Mouse (Mus musculus): ENCODE results near the gene Mettl25.
A peak's percentile ranks its signal among the peaks of the same experiment; 100 is the strongest.

Gene Mettl25

DNA sequence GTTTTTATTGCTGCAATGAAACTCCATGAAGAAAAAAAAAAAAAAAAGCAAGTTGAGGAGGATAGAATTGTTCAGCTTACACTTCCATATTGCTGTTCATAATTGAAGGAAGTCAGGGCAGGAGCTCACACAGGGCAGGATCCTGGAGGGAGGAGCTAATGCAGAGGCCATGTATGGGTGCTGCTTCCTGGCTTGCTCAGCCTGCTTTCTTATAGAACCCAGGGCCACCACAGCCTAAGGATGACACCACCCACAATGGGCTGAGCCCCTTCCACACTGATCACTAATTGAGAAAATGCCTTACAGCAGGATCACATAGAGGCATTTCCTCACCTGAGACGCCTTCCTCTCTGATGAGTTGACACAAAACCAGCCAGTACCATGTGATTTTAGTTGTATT is 95.2 kb downstream of the Mettl25 start:
- DNase-seq, result no peak

DNA sequence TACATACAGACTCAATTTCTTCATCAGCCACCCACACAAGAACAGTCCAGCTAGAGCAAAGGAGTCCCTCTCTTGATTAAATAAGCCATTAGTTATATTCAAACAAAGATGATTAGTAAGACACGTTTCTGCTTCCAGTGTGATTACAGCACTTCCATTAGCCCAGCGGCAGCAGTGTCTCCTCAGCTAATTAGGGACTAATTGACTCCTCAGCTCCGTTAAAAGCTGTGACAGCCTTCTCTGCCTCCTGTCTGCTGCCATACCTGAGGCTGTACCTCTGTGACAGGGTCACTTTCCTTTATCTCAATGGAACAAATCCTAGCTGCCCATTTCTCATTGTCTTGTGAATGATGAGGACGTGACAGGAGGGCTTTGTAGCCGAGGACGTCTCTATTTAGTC is 99.4 kb downstream of the Mettl25 start:
- DNase-seq, result no peak

DNA sequence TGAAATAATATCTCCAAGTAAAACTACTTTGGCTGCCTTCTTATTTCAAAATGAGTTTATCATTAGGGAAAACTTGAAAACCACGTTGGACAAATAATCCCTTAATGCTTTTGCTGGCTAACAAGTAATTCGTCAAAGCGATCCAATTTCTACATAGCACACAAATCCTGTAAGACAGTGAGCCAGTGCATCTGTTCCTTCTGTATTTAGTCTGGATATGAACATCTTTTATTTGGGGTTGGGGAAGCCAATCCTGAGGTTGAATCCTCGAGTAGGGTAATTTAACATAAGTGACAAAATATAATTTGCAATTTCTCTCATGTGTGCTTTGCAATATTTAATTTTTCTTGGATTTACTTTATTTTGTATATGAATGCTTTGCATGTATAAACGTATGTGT is 102.2 kb downstream of the Mettl25 start:
- no peak for DNase-seq

DNA sequence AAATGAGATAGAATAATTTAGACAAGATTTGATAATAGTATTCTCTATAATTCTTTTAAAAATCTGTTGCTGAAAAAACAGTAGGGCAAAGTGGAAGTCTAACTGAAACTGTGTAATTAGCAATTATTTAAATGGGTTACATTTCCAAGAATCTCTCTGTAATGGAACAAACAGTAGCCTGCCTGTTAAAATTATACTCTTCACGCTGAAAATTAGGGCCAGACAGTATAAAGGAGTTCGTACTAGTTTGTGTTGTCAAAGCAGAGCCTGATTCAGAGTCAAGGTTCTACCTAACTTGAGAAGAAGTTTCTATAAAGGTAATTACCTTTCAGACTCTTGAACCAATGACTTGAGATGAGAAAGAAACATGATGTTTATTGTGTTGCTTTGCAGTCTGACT is 113.4 kb downstream of the Mettl25 start:
- DNase-seq, result no peak

DNA sequence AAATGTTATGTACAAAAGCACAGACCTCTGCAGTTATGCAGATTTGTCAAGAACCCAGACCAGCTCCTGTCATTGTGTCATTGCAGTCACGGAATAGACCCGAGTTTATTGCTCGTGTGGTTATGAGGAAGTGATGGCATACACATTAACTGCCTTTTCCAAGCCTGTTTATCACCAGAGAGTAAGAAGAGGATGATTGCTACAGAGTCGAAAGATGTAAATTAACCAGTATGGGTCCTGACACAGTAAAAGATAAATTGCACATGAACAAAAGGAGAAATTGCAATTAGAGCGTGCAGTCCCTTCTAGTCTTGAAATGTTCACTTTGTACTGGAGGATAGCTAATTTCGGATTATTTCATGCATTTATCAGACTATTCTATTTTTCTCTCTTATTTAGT is 113.8 kb downstream of the Mettl25 start:
- DNase-seq, result no peak

DNA sequence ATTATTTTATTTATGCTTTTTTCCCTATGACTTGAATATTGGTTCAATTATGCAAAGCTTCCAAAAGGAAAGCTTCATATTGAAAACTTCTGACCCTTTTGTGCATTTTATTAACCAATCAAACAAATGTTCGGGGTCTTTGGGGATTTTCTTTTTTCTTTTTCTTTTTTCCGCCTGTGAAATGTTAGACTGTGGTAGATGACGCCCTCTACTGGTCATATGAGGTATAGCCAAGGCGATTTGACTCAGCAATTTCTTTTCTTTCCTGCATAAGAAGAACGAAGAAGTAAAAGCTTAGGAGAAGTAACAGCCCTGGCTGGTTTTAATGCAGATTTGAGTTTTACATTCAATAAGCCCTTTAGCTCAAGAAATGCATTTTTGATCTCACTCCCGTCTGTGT is 126.3 kb downstream of the Mettl25 start:
- peak; percentile 9 to 48 for DNase-seq

DNA sequence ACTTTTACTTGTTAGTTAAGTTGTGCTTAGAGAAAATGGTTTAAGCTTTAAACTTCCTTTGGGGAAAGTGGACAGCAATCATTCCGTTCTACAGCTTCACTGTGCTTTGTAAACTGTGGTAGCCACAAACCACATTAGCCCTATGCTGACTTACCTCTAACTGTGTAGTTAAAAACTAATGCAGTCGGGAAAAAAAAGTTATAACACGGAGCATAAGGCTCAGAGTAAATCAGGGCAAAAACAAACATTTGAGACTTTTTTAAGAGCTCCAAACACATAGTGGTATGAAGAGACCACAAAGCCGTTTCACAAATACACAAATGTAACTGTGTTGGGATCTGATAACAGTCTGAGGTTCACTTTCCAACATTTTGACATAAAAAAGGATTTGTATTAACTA is 126.8 kb downstream of the Mettl25 start:
- DNase-seq, result no peak

DNA sequence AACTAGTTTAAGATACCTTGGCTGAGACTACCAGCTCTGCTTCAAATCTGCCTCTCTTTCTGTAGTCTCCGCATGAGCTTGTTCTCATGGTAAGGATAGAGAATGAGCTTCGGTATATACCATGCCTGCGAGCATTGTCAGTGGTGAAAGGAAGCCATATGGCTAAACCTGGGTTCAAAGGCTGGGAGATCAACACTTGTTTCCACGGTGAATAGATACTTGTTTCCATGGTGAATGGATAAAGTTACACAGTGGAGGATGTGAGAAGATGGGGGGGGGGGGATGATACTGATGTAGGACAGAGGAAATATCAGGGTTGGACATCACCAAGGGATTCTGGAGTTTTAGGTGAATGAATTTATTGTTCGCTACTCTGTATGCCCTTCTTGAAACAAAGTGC is 128.0 kb downstream of the Mettl25 start:
- no peak for DNase-seq

Measured in cerebellum, postnatal 25 days (tissue).